Mouse (Mus musculus): ENCODE data around the gene Fcgr4. TPM values are rescaled to one million over a fixed set of nuclear protein-coding genes. Genes with fewer than 3 reads are reported as not detected.
A peak's percentile ranks its signal among the peaks of the same experiment; 100 is the strongest.
"Not testable (repeated sequence)": the region's sequence is repeated elsewhere in the genome, so short reads cannot be mapped to it uniquely, and the experiment has no call there.

Fcgr4 gene
- polyA plus RNA-seq, 1 experiment from 2014 or later = 0.18 TPM

DNA sequence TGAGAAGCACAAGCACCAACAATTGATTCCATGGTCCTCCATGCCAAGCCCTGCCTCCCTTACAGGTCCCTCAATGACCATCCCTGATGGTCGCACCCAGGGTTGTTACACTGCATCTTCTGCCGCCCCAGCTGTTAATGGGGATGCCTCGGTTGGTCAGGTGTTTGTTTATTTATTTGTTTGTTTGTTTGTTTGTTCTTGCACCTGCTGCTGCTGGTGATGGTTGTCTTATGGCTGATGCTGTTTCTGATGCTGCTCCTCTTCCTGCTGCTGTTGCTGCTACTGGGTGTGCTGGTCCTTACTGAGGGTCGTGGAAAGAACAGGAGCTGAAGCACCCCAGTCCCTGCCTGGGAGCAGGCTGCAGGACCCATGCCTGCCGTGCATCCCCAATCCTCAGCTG lies 49.2 kb downstream of the Fcgr4 start:
- not testable (repeated sequence) for H3K4me1 ChIP-seq (ENCODE audit: control insufficient read depth, insufficient read depth, low read length); H3K9me3 ChIP-seq (ENCODE audit: control insufficient read depth, low read length); ATAC-seq (ENCODE audit: low FRiP score); H3K27ac ChIP-seq (ENCODE audit: low read depth, low read length); H3K4me2 ChIP-seq; DNase-seq (ENCODE audit: low spot score, missing footprints); H3K4me3 ChIP-seq (ENCODE audit: low read depth, low read length); H3K9ac ChIP-seq (ENCODE audit: low read length); H3K36me3 ChIP-seq (ENCODE audit: control insufficient read depth, insufficient read depth, low read length)
- WGBS = 49% methylated on average over 5 of the region's 5 CpGs
- H3K27me3 ChIP-seq (ENCODE audit: control insufficient read depth, insufficient read depth, low read length) = peaks cover 36% of the 10 kb centered on the region

GRCm38 (mm10) chr1:171069508-171069907 lies 50.8 kb downstream of the Fcgr4 start:
- not testable (repeated sequence) for H3K4me2 ChIP-seq; H3K9me3 ChIP-seq (ENCODE audit: control insufficient read depth, low read length); H3K4me3 ChIP-seq (ENCODE audit: low read depth, low read length); H3K27ac ChIP-seq (ENCODE audit: low read depth, low read length); H3K36me3 ChIP-seq (ENCODE audit: control insufficient read depth, insufficient read depth, low read length); ATAC-seq (ENCODE audit: low FRiP score); H3K9ac ChIP-seq (ENCODE audit: low read length); H3K4me1 ChIP-seq (ENCODE audit: control insufficient read depth, insufficient read depth, low read length)
- WGBS = 69% methylated on average over 3 of the region's 3 CpGs
- DNase-seq (ENCODE audit: low spot score, missing footprints) = peak; percentile 93
- peaks cover 33% of the 10 kb centered on the region for H3K27me3 ChIP-seq (ENCODE audit: control insufficient read depth, insufficient read depth, low read length)

GRCm38 (mm10) chr1:171070879-171071278 lies 52.2 kb downstream of the Fcgr4 start:
- H3K27me3 ChIP-seq (ENCODE audit: control insufficient read depth, insufficient read depth, low read length) = peaks cover 27% of the 10 kb centered on the region
- H3K4me1 ChIP-seq (ENCODE audit: control insufficient read depth, insufficient read depth, low read length); ATAC-seq (ENCODE audit: low FRiP score); H3K9ac ChIP-seq (ENCODE audit: low read length); H3K4me3 ChIP-seq (ENCODE audit: low read depth, low read length); H3K4me2 ChIP-seq; H3K36me3 ChIP-seq (ENCODE audit: control insufficient read depth, insufficient read depth, low read length); H3K27ac ChIP-seq (ENCODE audit: low read depth, low read length); H3K9me3 ChIP-seq (ENCODE audit: control insufficient read depth, low read length): not testable (repeated sequence)
- peak; percentile 91 for DNase-seq (ENCODE audit: low spot score, missing footprints)
- WGBS = 21% methylated on average over 11 of the region's 16 CpGs

- H3K4me2 ChIP-seq; H3K4me3 ChIP-seq (ENCODE audit: low read depth, low read length); H3K36me3 ChIP-seq (ENCODE audit: control insufficient read depth, insufficient read depth, low read length); H3K4me1 ChIP-seq (ENCODE audit: control insufficient read depth, insufficient read depth, low read length); H3K27ac ChIP-seq (ENCODE audit: low read depth, low read length); DNase-seq (ENCODE audit: low spot score, missing footprints); H3K9me3 ChIP-seq (ENCODE audit: control insufficient read depth, low read length); H3K9ac ChIP-seq (ENCODE audit: low read length): not testable (repeated sequence)
- peaks cover 23% of the 10 kb centered on the region for H3K27me3 ChIP-seq (ENCODE audit: control insufficient read depth, insufficient read depth, low read length)
- WGBS = no CpG with 5 or more reads among the region's 35 CpGs
- peak; percentile 68 for ATAC-seq (ENCODE audit: low FRiP score)
These were observed 53.0 kb downstream of the Fcgr4 start for GRCm38 (mm10) chr1:171071726-171072125.

DNA sequence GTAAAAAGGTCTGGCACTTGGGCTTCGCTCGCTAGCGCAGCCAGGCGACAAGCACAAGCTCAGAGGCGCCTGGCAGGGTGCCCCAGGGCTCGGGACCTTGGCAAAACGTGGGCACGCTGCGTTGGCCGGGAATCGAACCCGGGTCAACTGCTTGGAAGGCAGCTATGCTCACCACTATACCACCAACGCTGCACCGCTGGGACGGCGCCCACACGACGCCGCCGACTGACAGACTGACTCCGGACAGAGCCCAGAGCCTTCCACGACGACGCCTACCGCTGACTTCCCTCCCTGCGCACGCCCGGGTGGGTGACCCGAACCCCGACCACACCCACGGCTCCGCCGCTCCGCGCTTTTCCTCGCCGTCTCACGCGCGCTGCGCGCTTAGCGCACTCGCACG lies 53.5 kb downstream of the Fcgr4 start:
- peaks cover 24% of the 10 kb centered on the region for H3K27me3 ChIP-seq (ENCODE audit: control insufficient read depth, insufficient read depth, low read length)

DNA sequence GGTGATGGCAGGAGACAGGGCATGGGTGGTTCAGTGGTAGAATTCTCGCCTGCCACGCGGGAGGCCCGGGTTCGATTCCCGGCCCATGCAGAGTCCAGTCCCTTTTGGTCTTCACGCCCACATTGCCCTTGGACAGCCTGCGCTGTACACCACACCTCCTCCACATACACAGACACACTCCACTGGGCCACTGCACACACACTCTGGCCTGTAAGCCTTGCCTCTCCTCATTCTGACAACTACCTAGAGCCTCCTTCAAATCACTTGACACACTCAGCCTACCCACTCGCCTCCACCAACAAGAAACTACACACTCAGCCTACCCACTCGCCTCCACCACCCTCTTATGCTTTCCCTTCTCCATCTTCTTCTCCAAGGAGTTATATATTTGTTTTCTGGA lies 55.6 kb downstream of the Fcgr4 start:
- H3K27me3 ChIP-seq (ENCODE audit: control insufficient read depth, insufficient read depth, low read length) = peaks cover 31% of the 10 kb centered on the region
- DNase-seq (ENCODE audit: low spot score, missing footprints) (peak; percentile 95), ATAC-seq (ENCODE audit: low FRiP score) (peak; percentile 14; the same call in 1 of the 2 replicates)
- not testable (repeated sequence) for H3K9me3 ChIP-seq (ENCODE audit: control insufficient read depth, low read length); H3K4me3 ChIP-seq (ENCODE audit: low read depth, low read length); H3K36me3 ChIP-seq (ENCODE audit: control insufficient read depth, insufficient read depth, low read length); H3K27ac ChIP-seq (ENCODE audit: low read depth, low read length); H3K4me2 ChIP-seq; H3K9ac ChIP-seq (ENCODE audit: low read length); H3K4me1 ChIP-seq (ENCODE audit: control insufficient read depth, insufficient read depth, low read length)
- 17% methylated on average over 4 of the region's 10 CpGs for WGBS

More for the DNA sequence above, 53.5 kb downstream of the Fcgr4 start:
- not testable (repeated sequence) for H3K27ac ChIP-seq (ENCODE audit: low read depth, low read length); H3K9me3 ChIP-seq (ENCODE audit: control insufficient read depth, low read length); H3K4me2 ChIP-seq; H3K4me1 ChIP-seq (ENCODE audit: control insufficient read depth, insufficient read depth, low read length); H3K4me3 ChIP-seq (ENCODE audit: low read depth, low read length); H3K36me3 ChIP-seq (ENCODE audit: control insufficient read depth, insufficient read depth, low read length); H3K9ac ChIP-seq (ENCODE audit: low read length); DNase-seq (ENCODE audit: low spot score, missing footprints)
- peak; percentile 41 for ATAC-seq (ENCODE audit: low FRiP score)
- no CpG with 5 or more reads among the region's 45 CpGs for WGBS

DNA sequence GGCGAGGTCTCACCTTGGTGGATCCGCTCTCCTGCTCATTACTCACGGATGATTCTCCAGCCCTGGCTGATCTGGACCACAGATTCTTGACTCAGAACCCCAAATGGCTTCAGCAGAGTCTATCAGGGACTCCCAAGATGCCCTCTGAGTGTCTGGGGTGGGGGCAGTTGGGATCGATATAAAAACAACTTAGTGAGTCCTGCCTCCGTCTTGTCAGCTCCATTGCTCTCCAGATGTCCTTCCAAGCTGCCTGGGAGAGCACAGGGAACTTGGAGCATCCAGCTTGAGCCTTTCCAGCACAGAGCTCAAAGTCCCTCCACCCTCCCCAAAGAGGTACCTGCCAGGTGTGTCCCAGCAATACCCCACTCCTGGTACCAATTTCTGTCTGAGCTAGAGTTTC lies 57.5 kb downstream of the Fcgr4 start:
- ATAC-seq (ENCODE audit: low FRiP score); H3K4me1 ChIP-seq (ENCODE audit: control insufficient read depth, insufficient read depth, low read length); H3K4me2 ChIP-seq: not testable (repeated sequence)

DNA sequence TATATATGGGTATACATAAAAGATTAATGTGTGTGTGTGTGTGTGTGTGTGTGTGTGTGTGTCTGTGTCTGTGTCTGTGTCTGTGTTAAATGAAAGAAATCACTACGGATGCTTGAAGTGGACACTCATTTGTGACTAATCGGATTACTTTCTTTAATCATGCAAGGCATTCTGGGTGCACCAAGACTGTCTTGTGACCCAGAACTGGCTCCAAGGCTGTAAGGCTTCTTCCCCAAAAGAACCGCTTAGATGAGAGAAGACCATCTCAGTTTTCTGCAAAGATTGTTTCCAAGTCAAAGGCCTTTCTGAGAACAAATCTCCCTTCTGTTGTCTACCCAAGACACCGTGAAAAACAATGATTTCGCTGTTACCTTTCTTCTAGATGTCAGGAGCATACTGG lies 58.5 kb downstream of the Fcgr4 start:
- H3K4me3 ChIP-seq (ENCODE audit: low read depth, low read length) = not testable (repeated sequence)
- WGBS = 33% methylated on average over 5 of the region's 5 CpGs

More for the DNA sequence above, 57.5 kb downstream of the Fcgr4 start:
- peaks cover 20% of the 10 kb centered on the region for H3K27me3 ChIP-seq (ENCODE audit: control insufficient read depth, insufficient read depth, low read length)
- H3K9ac ChIP-seq (ENCODE audit: low read length); H3K27ac ChIP-seq (ENCODE audit: low read depth, low read length); H3K4me3 ChIP-seq (ENCODE audit: low read depth, low read length); H3K36me3 ChIP-seq (ENCODE audit: control insufficient read depth, insufficient read depth, low read length); H3K9me3 ChIP-seq (ENCODE audit: control insufficient read depth, low read length); DNase-seq (ENCODE audit: low spot score, missing footprints): not testable (repeated sequence)
- WGBS = 76% methylated on average over 3 of the region's 5 CpGs

DNA sequence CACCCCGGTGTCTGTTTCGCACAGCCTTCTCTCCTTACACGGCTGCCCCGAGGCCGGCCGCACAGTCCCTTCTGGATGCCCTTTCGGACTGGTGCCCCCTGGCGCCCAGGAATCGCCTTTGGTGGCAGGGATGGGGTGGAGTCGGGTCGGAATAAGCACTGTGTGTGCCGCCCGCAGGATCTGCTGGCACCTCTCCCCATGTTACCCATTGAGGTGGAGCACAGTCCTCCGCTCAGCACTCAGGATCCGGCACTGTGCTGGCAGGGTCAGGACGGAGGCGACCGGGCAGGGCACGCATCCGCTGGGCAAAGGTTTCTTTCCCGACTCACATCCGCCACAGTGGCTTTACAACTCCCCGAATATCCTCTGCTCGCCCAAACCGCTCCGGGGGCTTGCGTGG lies 59.2 kb downstream of the Fcgr4 start:
- Histone ChIP-seq H3K4me2 (peak overlapping the region; percentile 12; the same call in 1 of the 2 replicates), H3K27me3 (ENCODE audit: control insufficient read depth, insufficient read depth, low read length) (peaks cover 23% of the 10 kb centered on the region), H3K4me3 (ENCODE audit: low read depth, low read length) (peak overlapping the region; percentile 11; the same call in 1 of the 2 replicates)
- DNase-seq (ENCODE audit: low spot score, missing footprints); H3K9ac ChIP-seq (ENCODE audit: low read length); H3K36me3 ChIP-seq (ENCODE audit: control insufficient read depth, insufficient read depth, low read length); H3K4me1 ChIP-seq (ENCODE audit: control insufficient read depth, insufficient read depth, low read length); H3K9me3 ChIP-seq (ENCODE audit: control insufficient read depth, low read length); H3K27ac ChIP-seq (ENCODE audit: low read depth, low read length): not testable (repeated sequence)
- WGBS = 7% methylated on average over 16 of the region's 27 CpGs
- peak; percentile 25 for ATAC-seq (ENCODE audit: low FRiP score)

More for the DNA sequence above, 58.5 kb downstream of the Fcgr4 start:
- H3K27me3 ChIP-seq (ENCODE audit: control insufficient read depth, insufficient read depth, low read length) = peaks cover 23% of the 10 kb centered on the region
- not testable (repeated sequence) for H3K9ac ChIP-seq (ENCODE audit: low read length); ATAC-seq (ENCODE audit: low FRiP score); H3K4me1 ChIP-seq (ENCODE audit: control insufficient read depth, insufficient read depth, low read length); H3K36me3 ChIP-seq (ENCODE audit: control insufficient read depth, insufficient read depth, low read length); H3K4me2 ChIP-seq; H3K9me3 ChIP-seq (ENCODE audit: control insufficient read depth, low read length); H3K27ac ChIP-seq (ENCODE audit: low read depth, low read length)
- DNase-seq (ENCODE audit: low spot score, missing footprints) = peak; percentile 90

Data from midbrain, embryonic 11.5 days (tissue).